Mouse (Mus musculus) midbrain, embryonic 16.5 days (tissue): ENCODE measurements at regions not wholly inside any gene's neighbourhood (a gene's known extent, or its start where the extent isn't known, plus 50 kb on each side); places are given as distances from the start of the nearest gene placed in this dataset.

ENCODE experiments used
- ATAC-seq: fragments of 200-750 bp; cut with Nextera tagmentation; 2 replicates; pipeline ENCODE4 v1.8.0; 2017; ENCODE audit warnings: moderate TSS enrichment
- H3K27ac ChIP-seq: fragments of 300-500 bp; sonication (generic); 2 replicates; pipeline ENCODE4 v1.5.1; 2014; ENCODE audit warnings: mild to moderate bottlenecking, low read length, mixed read lengths
- H3K27me3 ChIP-seq: fragments of 300-500 bp; sonication (generic); 2 replicates; pipeline ENCODE4 v1.6.1; 2014; ENCODE audit warnings: low read depth, low read length, mixed read lengths; ENCODE audit not compliant: control insufficient read depth, insufficient read depth
- H3K36me3 ChIP-seq: fragments of 300-500 bp; sonication (generic); 2 replicates; pipeline ENCODE4 v1.6.1; 2014; ENCODE audit warnings: mild to moderate bottlenecking, low read length, moderate library complexity, mixed read lengths; ENCODE audit not compliant: control insufficient read depth, insufficient read depth
- H3K4me1 ChIP-seq: fragments of 300-500 bp; sonication (generic); 2 replicates; pipeline ENCODE4 v1.6.1; 2014; ENCODE audit warnings: mild to moderate bottlenecking, low read length, mixed read lengths; ENCODE audit not compliant: control insufficient read depth, insufficient read depth
- H3K4me2 ChIP-seq: fragments of 300-500 bp; sonication (generic); 2 replicates; pipeline ENCODE4 v1.6.1; 2014; ENCODE audit warnings: mild to moderate bottlenecking, low read length, mixed read lengths
- H3K4me3 ChIP-seq: fragments of 300-500 bp; sonication (generic); 2 replicates; pipeline ENCODE4 v1.5.1; 2014; ENCODE audit warnings: low read depth, mild to moderate bottlenecking, low read length, moderate library complexity, mixed read lengths
- H3K9ac ChIP-seq: fragments of 300-500 bp; sonication (generic); 2 replicates; pipeline ENCODE4 v1.6.1; 2014; ENCODE audit warnings: low read depth, low read length, mixed read lengths
- H3K9me3 ChIP-seq: fragments of 300-500 bp; sonication (generic); replicated peaks from 2 replicates; pipeline ENCODE4 v1.6.1; 2014; ENCODE audit warnings: mild to moderate bottlenecking, low read length, mixed read lengths; ENCODE audit not compliant: control insufficient read depth, poor library complexity, severe bottlenecking
- WGBS: fragments of 180-500 bp; shearing (Covaris S2); extraction: QIAGEN DNeasy Blood & Tissue Kit; methylation state at CpG from one replicate; pipeline ENCODE4 v1.1.7; 2014; 5-methylcytosine and 5-hydroxymethylcytosine counted together

DNA sequence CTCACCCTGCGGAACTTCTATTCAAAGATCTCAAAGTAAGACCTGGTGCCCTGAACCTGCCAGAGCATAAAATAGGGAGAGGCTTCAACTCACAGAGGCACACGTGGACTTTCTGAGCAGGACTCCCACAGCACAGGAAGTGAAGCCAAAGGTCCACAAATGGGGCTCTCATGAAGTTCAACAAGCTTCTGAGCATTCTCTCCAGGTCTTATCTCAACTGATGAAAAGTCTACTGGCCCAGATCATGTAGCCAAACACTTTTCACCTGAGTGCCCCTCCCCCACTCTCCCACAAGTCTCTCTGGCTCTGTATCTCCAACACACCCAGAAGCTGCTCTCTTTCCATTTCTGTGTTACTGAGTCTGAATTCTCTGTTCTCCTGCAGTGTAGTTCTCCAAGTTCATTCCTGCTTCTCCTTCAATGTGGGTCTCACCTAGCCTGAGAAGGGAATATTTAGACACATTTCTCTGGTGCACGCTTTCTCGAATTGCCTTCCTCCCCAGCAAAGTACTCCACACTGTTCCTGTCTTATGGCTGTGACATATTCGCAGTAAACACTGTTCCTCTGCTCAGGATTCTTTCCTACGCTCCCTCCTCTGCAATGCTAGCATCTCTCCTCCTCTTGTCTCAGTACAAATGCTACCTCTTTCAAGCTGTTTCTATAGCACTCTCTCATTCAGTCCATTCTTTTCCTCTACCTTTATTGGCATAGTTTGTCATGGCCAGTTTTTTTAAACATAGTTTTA lies 303.4 kb upstream of the Adamts9 start:
- Histone ChIP-seq H3K4me2 (no peak overlapping the region), H3K4me1 (no peaks in the 10 kb centered on the region), H3K9me3 (no peaks in the 10 kb centered on the region; the same call in 1 of the 2 replicates), H3K36me3 (no peaks in the 10 kb centered on the region), H3K4me3 (no peak overlapping the region), H3K9ac (no peak overlapping the region), H3K27ac (no peak overlapping the region), H3K27me3 (no peaks in the 10 kb centered on the region)
- no peak for ATAC-seq
- WGBS, result 93% methylated on average over 6 of the region's 6 CpGs

GRCm38 (mm10) chr6:93235550-93235949 lies 292.3 kb upstream of the Adamts9 start:
- Histone ChIP-seq H3K4me3 (no peak overlapping the region), H3K9ac (no peak overlapping the region), H3K4me1 (no peaks in the 10 kb centered on the region), H3K27me3 (no peaks in the 10 kb centered on the region), H3K4me2 (no peak overlapping the region), H3K36me3 (no peaks in the 10 kb centered on the region), H3K27ac (no peak overlapping the region), H3K9me3 (no peaks in the 10 kb centered on the region)
- WGBS, result 71% methylated on average over 5 of the region's 5 CpGs
- ATAC-seq, result no peak

- Histone ChIP-seq H3K36me3 (no peaks in the 10 kb centered on the region), H3K27me3 (no peaks in the 10 kb centered on the region), H3K9me3 (no peaks in the 10 kb centered on the region), H3K4me3 (no peak overlapping the region), H3K4me1 (no peaks in the 10 kb centered on the region), H3K27ac (no peak overlapping the region), H3K9ac (no peak overlapping the region), H3K4me2 (no peak overlapping the region)
- no peak for ATAC-seq
- WGBS, result 75% methylated on average over 9 of the region's 9 CpGs
These were observed 289.3 kb upstream of the Adamts9 start for GRCm38 (mm10) chr6:93232636-93233035.

GRCm38 (mm10) chr6:93230450-93230849 lies 287.2 kb upstream of the Adamts9 start:
- no peak for ATAC-seq

GRCm38 (mm10) chr6:93229320-93229719 lies 286.0 kb upstream of the Adamts9 start:
- Histone ChIP-seq H3K4me2 (no peak overlapping the region), H3K9me3 (no peaks in the 10 kb centered on the region), H3K4me3 (no peak overlapping the region), H3K9ac (no peak overlapping the region), H3K4me1 (peaks cover 2% of the 10 kb centered on the region), H3K27me3 (no peaks in the 10 kb centered on the region), H3K36me3 (no peaks in the 10 kb centered on the region), H3K27ac (no peak overlapping the region)
- no peak for ATAC-seq
- 91% methylated on average over 2 of the region's 2 CpGs for WGBS

More at GRCm38 (mm10) chr6:93230450-93230849, 287.2 kb upstream of the Adamts9 start:
- 43% methylated on average over 5 of the region's 5 CpGs for whole genome bisulfite sequencing
- H3K27me3 ChIP-seq, result no peaks in the 10 kb centered on the region
- H3K36me3 ChIP-seq, result no peaks in the 10 kb centered on the region
- no peak overlapping the region for H3K4me2 ChIP-seq
- no peak overlapping the region for H3K9ac ChIP-seq
- H3K4me3 ChIP-seq, result no peak overlapping the region
- no peaks in the 10 kb centered on the region for H3K9me3 ChIP-seq
- no peaks in the 10 kb centered on the region for H3K4me1 ChIP-seq
- H3K27ac ChIP-seq, result no peak overlapping the region

DNA sequence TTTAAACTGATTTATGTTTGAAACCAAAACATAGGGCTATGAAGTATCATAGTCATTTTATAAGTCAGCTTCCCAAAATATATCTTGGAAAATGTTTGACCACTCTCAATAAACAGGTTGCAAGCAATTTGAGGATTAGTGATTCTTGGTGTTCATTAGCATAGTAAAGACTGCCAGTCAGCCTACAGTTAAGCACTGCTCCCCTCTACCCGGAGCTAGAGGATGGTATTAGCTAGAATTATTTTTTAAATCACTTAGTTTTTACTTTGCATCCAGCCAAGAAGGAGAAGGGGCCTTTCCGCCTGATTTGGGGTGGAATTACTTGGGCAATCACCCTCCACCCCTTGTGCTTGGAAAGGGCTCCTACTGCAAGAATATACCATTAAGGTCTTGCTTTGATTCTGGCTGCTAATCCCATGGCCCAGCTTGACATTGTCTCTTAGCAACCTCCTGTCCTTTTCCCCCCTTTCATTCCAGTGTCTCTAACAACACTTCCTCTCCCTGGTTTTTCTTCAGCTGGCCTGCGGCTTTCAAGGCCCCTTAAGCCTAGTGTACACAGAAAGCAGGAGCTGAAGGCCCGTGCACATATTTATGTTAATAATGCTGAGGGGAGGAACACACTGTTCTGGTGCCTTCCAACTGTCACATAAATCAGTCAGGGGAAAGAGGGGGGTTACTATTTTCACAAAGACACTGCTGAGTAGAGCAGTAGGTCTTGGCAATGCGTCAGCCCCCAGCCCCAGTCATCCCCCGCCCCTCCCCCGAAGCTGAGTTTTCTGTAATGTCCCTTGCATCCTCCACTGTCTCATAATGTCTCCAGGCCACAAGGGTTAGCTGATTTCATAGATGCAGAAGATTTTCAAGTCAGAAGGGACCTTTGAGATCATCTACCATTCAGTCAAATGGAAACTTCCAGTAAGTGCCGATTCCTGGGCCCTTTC lies 280.6 kb upstream of the Adamts9 start:
- Histone ChIP-seq H3K9ac (no peak overlapping the region), H3K27me3 (no peaks in the 10 kb centered on the region), H3K36me3 (no peaks in the 10 kb centered on the region), H3K27ac (peak overlapping the region; percentile 66), H3K4me2 (peak overlapping the region; percentile 12; the same call in 1 of the 2 replicates), H3K9me3 (no peaks in the 10 kb centered on the region), H3K4me3 (no peak overlapping the region), H3K4me1 (peaks cover 10% of the 10 kb centered on the region)
- peak; percentile 91 for ATAC-seq
- WGBS, result 11% methylated on average over 8 of the region's 8 CpGs

DNA sequence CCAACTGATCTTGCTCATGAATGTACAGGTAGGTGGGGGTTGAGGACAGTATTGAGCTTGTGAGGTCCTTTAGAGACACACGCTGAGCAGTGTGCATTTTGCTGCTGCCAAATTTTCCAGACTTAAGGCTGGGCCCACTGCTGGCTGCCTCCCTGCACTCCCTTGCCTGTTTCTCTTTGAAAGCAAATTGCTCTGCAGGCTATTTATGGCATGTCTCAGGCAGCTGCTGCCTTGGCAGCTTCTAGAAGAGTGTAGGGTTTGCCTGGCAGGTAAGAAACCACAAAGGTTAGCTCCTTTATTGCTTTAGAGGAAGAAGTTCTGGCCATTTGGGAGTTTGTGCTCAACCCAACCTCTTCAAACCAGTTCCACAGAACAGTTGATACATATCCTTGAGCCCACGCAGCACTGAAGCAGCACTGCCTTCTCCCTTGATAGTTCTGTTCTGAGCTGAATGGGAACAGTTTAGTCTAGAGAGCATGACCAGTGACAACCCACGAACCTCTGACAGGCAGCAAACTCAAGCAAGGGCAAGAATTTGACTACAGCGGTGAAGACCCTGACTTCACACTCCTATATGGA lies 274.8 kb upstream of the Adamts9 start:
- Histone ChIP-seq H3K4me3 (no peak overlapping the region), H3K9me3 (no peaks in the 10 kb centered on the region), H3K9ac (no peak overlapping the region), H3K27me3 (no peaks in the 10 kb centered on the region), H3K4me2 (no peak overlapping the region), H3K36me3 (no peaks in the 10 kb centered on the region), H3K4me1 (no peaks in the 10 kb centered on the region), H3K27ac (no peak overlapping the region)
- 86% methylated on average over 4 of the region's 4 CpGs for WGBS
- no peak for ATAC-seq

DNA sequence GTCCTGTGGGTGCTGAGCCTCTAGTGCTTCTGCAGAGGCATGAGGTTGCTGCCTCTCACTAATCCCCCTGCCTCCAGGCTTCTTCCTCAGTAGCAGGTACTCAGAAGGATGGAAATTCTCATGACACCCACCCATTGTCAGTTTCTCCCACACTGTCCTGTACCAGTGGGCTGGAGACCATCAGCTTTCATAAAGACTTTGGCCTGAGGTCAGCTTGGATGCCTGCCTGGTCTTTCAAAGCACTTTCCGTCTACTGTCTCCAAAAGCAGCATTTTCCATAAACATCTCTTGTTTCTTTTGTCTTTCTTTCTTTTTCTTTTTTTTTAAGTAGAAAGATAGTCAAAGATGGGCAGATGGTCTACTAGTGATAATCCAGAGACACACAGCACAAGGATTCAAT lies 257.6 kb upstream of the Adamts9 start:
- Histone ChIP-seq H3K4me2 (no peak overlapping the region), H3K4me1 (no peaks in the 10 kb centered on the region), H3K27ac (no peak overlapping the region), H3K9me3 (no peaks in the 10 kb centered on the region), H3K27me3 (no peaks in the 10 kb centered on the region), H3K36me3 (no peaks in the 10 kb centered on the region), H3K4me3 (no peak overlapping the region), H3K9ac (no peak overlapping the region)
- ATAC-seq, result no peak
- 80% methylated on average over 1 of the region's 1 CpGs for WGBS

DNA sequence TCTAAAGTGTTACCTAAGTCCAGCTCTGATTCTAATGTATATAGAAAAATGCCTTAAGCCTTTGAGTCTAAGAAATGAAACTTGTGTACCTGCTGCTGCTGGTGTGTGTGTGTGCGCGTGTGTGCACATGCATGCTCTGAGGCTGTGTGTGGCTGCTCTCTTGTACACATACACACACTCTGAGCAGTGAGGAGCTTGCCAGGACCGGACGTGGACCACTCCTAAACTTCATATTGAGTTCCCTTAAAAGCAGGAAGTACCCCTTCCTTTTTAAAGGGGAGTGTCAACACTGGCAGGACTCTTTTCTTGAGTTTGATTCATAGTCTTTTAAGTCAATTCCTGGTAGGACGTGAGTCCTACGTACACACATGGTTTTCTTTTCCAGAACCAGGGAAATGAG lies 251.4 kb upstream of the Adamts9 start:
- Histone ChIP-seq H3K36me3 (no peaks in the 10 kb centered on the region), H3K4me3 (no peak overlapping the region), H3K27me3 (no peaks in the 10 kb centered on the region), H3K4me2 (no peak overlapping the region), H3K27ac (no peak overlapping the region), H3K9me3 (no peaks in the 10 kb centered on the region), H3K9ac (no peak overlapping the region), H3K4me1 (no peaks in the 10 kb centered on the region)
- WGBS, result 94% methylated on average over 6 of the region's 6 CpGs
- no peak for ATAC-seq
